Mouse (Mus musculus) MEL (cell line): ENCODE results near the gene Drc7. TPM values are rescaled to one million over a fixed set of nuclear protein-coding genes. Genes with fewer than 3 reads are reported as not detected.

Experiments used
- DNase-seq: peaks from one replicate; pipeline ENCODE4 v3.0.0; 2011; ENCODE audit warnings: low read depth, low spot score
- H3K27ac ChIP-seq: 2 replicates; pipeline ENCODE4 v1.5.1; 2012; ENCODE audit warnings: low read depth, mild to moderate bottlenecking, control low read depth, low read length, moderate library complexity; ENCODE audit not compliant: control insufficient read depth
- H3K27me3 ChIP-seq, 2 experiments: fragments of 150-350 bp in 1 of 2; sonication (generic) in 1 of 2; 2 replicates each; pipeline ENCODE4 v1.6.1; 2012; ENCODE audit warnings: low read length in 2 of 2, mild to moderate bottlenecking in 2 of 2, improper control_type of control experiment in 1 of 2, moderate library complexity in 1 of 2; ENCODE audit not compliant: insufficient read depth in 2 of 2, control insufficient read depth in 1 of 2
- H3K36me3 ChIP-seq, 2 experiments: 2 replicates each; pipeline ENCODE4 v1.6.1; 2012 to 2014; ENCODE audit warnings: low read length in 2 of 2, improper control_type of control experiment in 1 of 2, inconsistent platforms in 1 of 2, mild to moderate bottlenecking in 1 of 2; ENCODE audit not compliant: insufficient read depth in 2 of 2, control insufficient read depth in 1 of 2
- H3K4me1 ChIP-seq, 2 experiments: fragments of 150-350 bp in 1 of 2; sonication (generic) in 1 of 2; 2 replicates each; pipeline ENCODE4 v1.6.1; 2012; ENCODE audit warnings: low read length in 2 of 2, improper control_type of control experiment in 1 of 2, mild to moderate bottlenecking in 1 of 2; ENCODE audit not compliant: insufficient read depth in 2 of 2, control insufficient read depth in 1 of 2
- H3K4me3 ChIP-seq, 2 experiments: fragments of 150-350 bp in 1 of 2; sonication (generic) in 1 of 2; 2 replicates each; pipeline ENCODE4 v1.5.1; 2012; ENCODE audit warnings: low read depth in 2 of 2, low read length in 2 of 2, mild to moderate bottlenecking in 2 of 2, moderate library complexity in 2 of 2, control low read depth in 1 of 2, improper control_type of control experiment in 1 of 2; ENCODE audit not compliant: control insufficient read depth in 1 of 2, insufficient read depth in 1 of 2
- H3K79me2 ChIP-seq: 2 replicates; pipeline ENCODE4 v1.6.1; 2012; ENCODE audit warnings: mild to moderate bottlenecking, low read length, moderate library complexity; ENCODE audit not compliant: control insufficient read depth, poor library complexity, insufficient read depth
- H3K9ac ChIP-seq: 2 replicates; pipeline ENCODE4 v1.6.1; 2012; ENCODE audit warnings: low read depth, mild to moderate bottlenecking, control low read depth, low read length, moderate library complexity; ENCODE audit not compliant: control insufficient read depth, poor library complexity, severe bottlenecking
- H3K9me3 ChIP-seq: fragments of 150-350 bp; sonication (generic); replicated peaks from 2 replicates; pipeline ENCODE4 v1.6.1; 2012; ENCODE audit warnings: mild to moderate bottlenecking, low read length, improper control_type of control experiment, moderate library complexity; ENCODE audit not compliant: insufficient read depth
- BHLHE40 ChIP-seq: IDR thresholded peaks from 2 replicates; pipeline ENCODE4 v1.6.1; 2012; ENCODE audit warnings: low read depth, mild to moderate bottlenecking, inconsistent platforms, low read length, improper control_type of control experiment, borderline replicate concordance
- CHD1 ChIP-seq: IDR thresholded peaks from 2 replicates; pipeline ENCODE4 v1.6.1; 2012; ENCODE audit warnings: low read depth, mild to moderate bottlenecking, inconsistent platforms, low read length, improper control_type of control experiment
- CHD2 ChIP-seq: IDR thresholded peaks from 2 replicates; pipeline ENCODE4 v1.6.1; 2011; ENCODE audit warnings: low read length, improper control_type of control experiment
- CTCF ChIP-seq, 3 experiments: IDR thresholded peaks in 2 of 3; conservative IDR thresholded peaks in 1 of 3; 2 replicates each; pipeline ENCODE4 v1.5.1; 2011 to 2012; ENCODE audit warnings: low read length in 3 of 3, low read depth in 2 of 3, mild to moderate bottlenecking in 2 of 3, improper control_type of control experiment in 1 of 3, inconsistent platforms in 1 of 3, mixed read lengths in 1 of 3, moderate library complexity in 1 of 3; ENCODE audit not compliant: control insufficient read depth in 1 of 3, insufficient read depth in 1 of 3, poor library complexity in 1 of 3, severe bottlenecking in 1 of 3
- E2F4 ChIP-seq: IDR thresholded peaks from 2 replicates; pipeline ENCODE4 v1.6.1; 2011; ENCODE audit warnings: low read depth, low read length, improper control_type of control experiment, borderline replicate concordance
- EP300 ChIP-seq, 2 experiments: IDR thresholded peaks; 2 replicates each; pipeline ENCODE4 v1.6.1; 2011; ENCODE audit warnings: improper control_type of control experiment in 2 of 2, low read length in 2 of 2, low read depth in 1 of 2, mild to moderate bottlenecking in 1 of 2
- ETS1 ChIP-seq: IDR thresholded peaks from 2 replicates; pipeline ENCODE4 v1.6.1; 2012; ENCODE audit warnings: low read depth, mild to moderate bottlenecking, inconsistent platforms, low read length, improper control_type of control experiment, moderate library complexity
- GABPA ChIP-seq: IDR thresholded peaks from 2 replicates; pipeline ENCODE4 v1.6.1; 2012; ENCODE audit warnings: low read depth, mild to moderate bottlenecking, inconsistent platforms, low read length, improper control_type of control experiment, moderate library complexity
- GATA1 ChIP-seq: IDR thresholded peaks from 2 replicates; pipeline ENCODE4 v1.6.1; 2011; ENCODE audit warnings: low read depth, low read length, improper control_type of control experiment
- HCFC1 ChIP-seq: IDR thresholded peaks from 2 replicates; pipeline ENCODE4 v1.6.1; 2012; ENCODE audit warnings: low read depth, mild to moderate bottlenecking, inconsistent platforms, low read length, improper control_type of control experiment, moderate library complexity
- KAT2A ChIP-seq: conservative IDR thresholded peaks from 2 replicates; pipeline ENCODE4 v1.6.1; 2012; ENCODE audit warnings: low read depth, low read length, improper control_type of control experiment, inconsistent platforms
- MAFK ChIP-seq: IDR thresholded peaks from 2 replicates; pipeline ENCODE4 v1.6.1; 2011; ENCODE audit warnings: low read depth, mild to moderate bottlenecking, low read length, improper control_type of control experiment, borderline replicate concordance
- MAX ChIP-seq: IDR thresholded peaks from 2 replicates; pipeline ENCODE4 v1.6.1; 2011; ENCODE audit warnings: low read length, improper control_type of control experiment
- MAZ ChIP-seq: IDR thresholded peaks from 2 replicates; pipeline ENCODE4 v1.6.1; 2012; ENCODE audit warnings: low read depth, mild to moderate bottlenecking, inconsistent platforms, low read length, improper control_type of control experiment
- MEF2A ChIP-seq: IDR thresholded peaks from 2 replicates; pipeline ENCODE4 v1.6.1; 2014; ENCODE audit warnings: low read depth, mild to moderate bottlenecking, inconsistent platforms, low read length, improper control_type of control experiment; ENCODE audit not compliant: poor library complexity, insufficient replicate concordance, severe bottlenecking; ENCODE audit errors: extremely low read depth
- MXI1 ChIP-seq: IDR thresholded peaks from 2 replicates; pipeline ENCODE4 v1.6.1; 2011; ENCODE audit warnings: mild to moderate bottlenecking, low read depth, low read length, improper control_type of control experiment
- POLR2AphosphoS2 ChIP-seq: IDR thresholded peaks from 2 replicates; pipeline ENCODE4 v1.6.1; 2011; ENCODE audit warnings: low read length, improper control_type of control experiment
- POLR2AphosphoS5 ChIP-seq: IDR thresholded peaks from 2 replicates; pipeline ENCODE4 v1.6.1; 2012; ENCODE audit warnings: low read depth, borderline replicate concordance, mild to moderate bottlenecking, inconsistent platforms, low read length, moderate library complexity, mixed read lengths
- RAD21 ChIP-seq: IDR thresholded peaks from 2 replicates; pipeline ENCODE4 v1.6.1; 2011; ENCODE audit warnings: mild to moderate bottlenecking, low read depth, low read length, improper control_type of control experiment
- RCOR1 ChIP-seq: IDR thresholded peaks from 2 replicates; pipeline ENCODE4 v1.6.1; 2012; ENCODE audit warnings: low read depth, mild to moderate bottlenecking, inconsistent platforms, low read length, improper control_type of control experiment
- SIN3A ChIP-seq: IDR thresholded peaks from 2 replicates; pipeline ENCODE4 v1.6.1; 2012; ENCODE audit warnings: low read length, improper control_type of control experiment, inconsistent platforms
- SMC3 ChIP-seq: IDR thresholded peaks from 2 replicates; pipeline ENCODE4 v1.6.1; 2011; ENCODE audit warnings: low read depth, low read length, improper control_type of control experiment
- TBP ChIP-seq: IDR thresholded peaks from 2 replicates; pipeline ENCODE4 v1.8.0; 2011; ENCODE audit warnings: low read depth, low read length, improper control_type of control experiment
- TCF12 ChIP-seq: IDR thresholded peaks from 2 replicates; pipeline ENCODE4 v1.6.1; 2014; ENCODE audit warnings: low read depth, mild to moderate bottlenecking, inconsistent platforms, low read length, improper control_type of control experiment, moderate library complexity
- UBTF ChIP-seq: IDR thresholded peaks from 2 replicates; pipeline ENCODE4 v1.6.1; 2012; ENCODE audit warnings: low read depth, mild to moderate bottlenecking, inconsistent platforms, low read length, improper control_type of control experiment, moderate library complexity, borderline replicate concordance; ENCODE audit not compliant: insufficient read depth
- USF1 ChIP-seq: IDR thresholded peaks from 2 replicates; pipeline ENCODE4 v1.6.1; 2014; ENCODE audit warnings: low read depth, mild to moderate bottlenecking, inconsistent platforms, low read length, improper control_type of control experiment, moderate library complexity
- ZKSCAN1 ChIP-seq: IDR thresholded peaks from 2 replicates; pipeline ENCODE4 v1.6.1; 2012; ENCODE audit warnings: low read depth, mild to moderate bottlenecking, inconsistent platforms, low read length, improper control_type of control experiment, moderate library complexity
- ZMIZ1 ChIP-seq: IDR thresholded peaks from 2 replicates; pipeline ENCODE4 v1.6.1; 2012; ENCODE audit warnings: low read depth, mild to moderate bottlenecking, inconsistent platforms, low read length, improper control_type of control experiment, moderate library complexity
- polyA plus RNA-seq, 2 experiments: library from polyadenylated mRNA; stranded (reverse) in 1 of 2; unstranded in 1 of 2; fragments of >175 nt in 1 of 2; fragments of >200 nt in 1 of 2; gene quantifications; 2 replicates each; pipeline versions ENCODE4 v1.2.1 to v1.2.4; 2012; ENCODE audit warnings: low replicate concordance in 2 of 2, low read depth in 1 of 2; ENCODE audit not compliant: insufficient read length in 2 of 2, insufficient read depth in 1 of 2, missing spikeins in 1 of 2
- total RNA-seq: library from RNA; depleted of rRNA; stranded (reverse); fragments of 300-350 nt; gene quantifications from 2 replicates; pipeline ENCODE4 v1.2.3, GENCODE M21; 2012

The Drc7 gene
- total and polyA plus RNA-seq, 3 experiments, result 0.04 to 0.07 TPM; not detected in 1

DNA sequence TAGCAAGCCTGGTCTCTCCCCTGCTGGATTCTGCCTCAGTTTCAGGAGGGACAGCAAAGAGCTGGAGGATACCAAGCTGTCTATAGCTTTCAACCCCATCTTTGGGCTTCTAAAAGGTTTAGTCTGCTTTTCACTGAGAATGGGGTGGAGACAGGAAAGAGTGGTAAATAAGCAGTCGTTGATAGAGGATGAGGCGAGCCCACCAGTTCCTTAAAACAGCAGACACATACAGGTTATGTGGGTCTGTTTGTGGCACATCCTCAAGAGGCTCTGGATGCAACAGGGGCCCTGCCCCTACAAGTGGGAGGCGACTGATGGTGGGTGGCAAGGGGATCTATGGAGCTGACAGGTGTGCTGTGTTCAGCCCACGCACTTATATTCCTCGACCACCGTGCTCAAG, 3.8 kb downstream of the Drc7 start:
- no peaks in the 10 kb centered on the region for H3K9me3 ChIP-seq
- H3K4me1 ChIP-seq, result peaks cover 9 to 37% of the 10 kb centered on the region in 2 experiments
- H3K4me3 ChIP-seq, result peak overlapping the region in 1 of 2 experiments; percentile 27; a peak in 1 of 4 replicates
- peaks cover 0 to 17% of the 10 kb centered on the region in 2 experiments; a peak in 2 of 4 replicates for H3K36me3 ChIP-seq
- H3K9ac ChIP-seq, result peak overlapping the region; percentile 6; the same call in 1 of the 2 replicates
- peak; percentile 79 for DNase-seq
- 0 out of 2 replicates have a peak, but pooled peaks have one; percentile 28 for TF ChIP-seq MAX
- TF ChIP-seq KAT2A, result no peak
- no peak for TF ChIP-seq USF1
- no peak for TF ChIP-seq POLR2AphosphoS2
- TF ChIP-seq ETS1, result no peak
- 0 out of 2 replicates have a peak, but pooled peaks have one; percentile 35 for TF ChIP-seq HCFC1
- no peak for TF ChIP-seq CHD1
- 0 out of 2 replicates have a peak, but pooled peaks have one; percentile 10 for TF ChIP-seq MAFK
- peak; percentile 47; the same call in 1 of the 2 replicates for TF ChIP-seq TCF12
- peak; percentile 53 to 66 for TF ChIP-seq EP300 (IDR thresholded peaks at IDR 0.05; ENCODE audit: low read depth in 1 of 2, low read length in 2 of 2)
- 0 out of 2 replicates have a peak, but pooled peaks have one; percentile 8 for TF ChIP-seq RCOR1
- peak; percentile 10; the same call in 1 of the 2 replicates for TF ChIP-seq GATA1
- TF ChIP-seq SMC3, result no peak
- TF ChIP-seq ZMIZ1, result 0 out of 2 replicates have a peak, but pooled peaks have one; percentile 37
- TF ChIP-seq SIN3A, result peak; percentile 37
- TF ChIP-seq GABPA, result no peak
- no peak for TF ChIP-seq MAZ
- 0 out of 2 replicates have a peak, but pooled peaks have one; percentile 8 for TF ChIP-seq TBP
- no peaks in the 10 kb centered on the region for H3K27me3 ChIP-seq
- peak overlapping the region; percentile 60 for H3K27ac ChIP-seq
- H3K79me2 ChIP-seq, result no peaks in the 10 kb centered on the region

DNA sequence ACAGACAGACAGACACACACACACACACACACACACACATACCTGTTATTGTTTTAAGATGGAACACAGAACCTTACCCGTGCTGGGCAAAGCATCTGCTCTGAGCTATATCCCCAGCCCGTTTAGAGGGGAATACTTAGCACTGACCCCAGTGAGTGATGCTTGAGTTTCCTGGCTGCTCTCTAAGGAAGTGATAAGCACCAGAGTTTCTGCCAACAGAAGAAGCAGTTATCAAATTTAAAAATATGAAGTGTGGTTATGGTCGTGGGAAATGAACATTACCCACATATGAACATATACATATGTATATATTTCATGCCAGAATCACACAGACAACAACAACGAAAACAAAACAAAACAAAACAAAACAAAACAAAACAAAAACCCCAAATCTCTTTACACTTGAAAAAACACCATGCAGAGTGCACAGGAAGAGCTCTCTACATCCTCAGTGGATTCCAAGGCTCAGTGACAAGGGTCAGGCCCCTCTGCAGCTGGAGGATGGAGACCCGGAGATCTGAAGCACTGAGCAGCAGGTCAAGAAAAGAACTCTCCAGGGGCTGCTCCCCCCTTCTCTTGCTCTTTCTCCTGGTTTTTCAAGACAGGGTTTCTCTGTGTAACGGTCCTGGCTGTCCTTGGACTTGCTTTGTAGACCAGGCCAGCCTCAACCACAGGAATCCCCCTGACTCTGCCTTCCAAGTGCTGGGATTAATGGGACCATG, 5.1 kb downstream of the Drc7 start:
- Histone ChIP-seq H3K27me3 (peaks cover 0 to 3% of the 10 kb centered on the region in 2 experiments; a peak in 2 of 4 replicates), H3K79me2 (no peaks in the 10 kb centered on the region)
- TF ChIP-seq POLR2AphosphoS5 (no peak), TBP (no peak), RAD21 (no peak), MXI1 (no peak), GATA1 (peak; percentile 54), CTCF (IDR thresholded peaks at IDR 0.05 in 2 of 3, conservative IDR thresholded peaks at IDR 0.05 in 1 of 3; ENCODE audit: control insufficient read depth in 1 of 3, insufficient read depth in 1 of 3, low read depth in 2 of 3, low read length in 3 of 3, poor library complexity in 1 of 3, severe bottlenecking in 1 of 3) (no peak), HCFC1 (0 out of 2 replicates have a peak, but pooled peaks have one; percentile 27), ETS1 (peak; percentile 70), UBTF (no peak), MEF2A (no peak), EP300 (IDR thresholded peaks at IDR 0.05; ENCODE audit: low read depth in 1 of 2, low read length in 2 of 2) (peak; percentile 73 to 74), E2F4 (no peak), SIN3A (peak; percentile 18; the same call in 1 of the 2 replicates), MAX (no peak), CHD2 (no peak), MAZ (no peak), BHLHE40 (no peak), KAT2A (no peak), ZKSCAN1 (no peak)

More for the DNA sequence above, 5.1 kb downstream of the Drc7 start:
- Histone ChIP-seq H3K9me3 (no peaks in the 10 kb centered on the region), H3K36me3 (peaks cover 0 to 14% of the 10 kb centered on the region in 2 experiments; a peak in 2 of 4 replicates), H3K9ac (no peak overlapping the region), H3K4me3 (no peak overlapping the region; a peak in 2 of 4 replicates), H3K27ac (peak overlapping the region; percentile 54), H3K4me1 (peaks cover 9 to 33% of the 10 kb centered on the region in 2 experiments)
- peak; percentile 60 for DNase-seq
